Mouse (Mus musculus): ENCODE measurements around the gene Mbnl1. TPM values are rescaled to one million over a fixed set of nuclear protein-coding genes. Genes with fewer than 3 reads are reported as not detected.

Gene Mbnl1
- total and polyA plus RNA-seq, 3 experiments = 174 to 332 (median 249) TPM

- Histone ChIP-seq H3K9ac (ENCODE audit: insufficient read depth, low read depth) (no peak overlapping the region), H3K27ac (ENCODE audit: insufficient read depth, low read depth) (no peak overlapping the region), H3K9me3 (replicated peaks; ENCODE audit: low read length) (no peaks in the 10 kb centered on the region), H3K36me3 (replicated peaks in 1 of 2; ENCODE audit: control insufficient read depth in 1 of 2, insufficient read depth in 1 of 2, low read length in 1 of 2) (peaks cover 30 to 61% of the 10 kb centered on the region in 2 experiments), H3K27me3 (replicated peaks) (no peaks in the 10 kb centered on the region), H3K4me2 (ENCODE audit: insufficient read depth, low read depth, poor library complexity, severe bottlenecking) (no peak overlapping the region), H3K79me2 (replicated peaks; ENCODE audit: control insufficient read depth, extremely low read depth, insufficient read depth, poor library complexity, severe bottlenecking) (peaks cover 67% of the 10 kb centered on the region), H3K4me3 (replicated peaks in 1 of 3; ENCODE audit: low read depth in 2 of 3, low read length in 2 of 3, poor library complexity in 1 of 3) (no peak overlapping the region), H3K4me1 (ENCODE audit: control insufficient read depth in 1 of 2, insufficient read depth in 2 of 2) (peaks cover 3 to 49% of the 10 kb centered on the region in 2 experiments; a peak in 1 of 4 replicates)
- in situ Hi-C loops (cut with MboI; ENCODE audit: low pct_ligation_motif_present, low pct_unique_long_range_greater_than_20kb, low sequenced_read_pairs) = no loop called here
- TF ChIP-seq MAZ (IDR thresholded peaks at IDR 0.05; ENCODE audit: low read depth, low read length) = no peak
- TF ChIP-seq POLR2A (IDR thresholded peaks at IDR 0.05; ENCODE audit: low read depth, low read length) = 0 out of 2 replicates have a peak, but pooled peaks have one; percentile 20
- DNase-seq (ENCODE audit: extremely low read depth) = no peak
- dilution Hi-C loops (cut with MboI; ENCODE audit: extremely low pct_ligation_motif_present, extremely low pct_unique_long_range_greater_than_20kb, low sequenced_read_pairs) = no loop called here
These were observed 74.3 kb downstream of the Mbnl1 start for GRCm38 (mm10) chr3:60546904-60547303.

- no peak overlapping the region for H3K9ac ChIP-seq (ENCODE audit: insufficient read depth, low read depth)
- no peak overlapping the region for H3K27ac ChIP-seq (ENCODE audit: insufficient read depth, low read depth)
- H3K4me1 ChIP-seq (ENCODE audit: control insufficient read depth in 1 of 2, insufficient read depth in 2 of 2) = peaks cover 3 to 59% of the 10 kb centered on the region in 2 experiments; a peak in 3 of 4 replicates
- no peak for TF ChIP-seq IRF4 (IDR thresholded peaks at IDR 0.05; ENCODE audit: low read depth, low read length)
- no peak for TF ChIP-seq TCF12 (IDR thresholded peaks at IDR 0.05; ENCODE audit: low read depth, low read length)
- TF ChIP-seq USF1 (IDR thresholded peaks at IDR 0.05; ENCODE audit: low read depth, low read length) = no peak
- no peak for TF ChIP-seq MAX (IDR thresholded peaks at IDR 0.05; ENCODE audit: low read length)
- TF ChIP-seq MAZ (IDR thresholded peaks at IDR 0.05; ENCODE audit: low read depth, low read length) = no peak
- TF ChIP-seq NELFE (IDR thresholded peaks at IDR 0.05; ENCODE audit: low read depth, low read length) = no peak
- TF ChIP-seq E2F4 (IDR thresholded peaks at IDR 0.05; ENCODE audit: insufficient replicate concordance, low read depth, low read length) = no peak
- TF ChIP-seq PAX5 (IDR thresholded peaks at IDR 0.05; ENCODE audit: low read length) = no peak
- TF ChIP-seq MAFK (IDR thresholded peaks at IDR 0.05; ENCODE audit: insufficient replicate concordance, low read length) = no peak
- TF ChIP-seq JUN (IDR thresholded peaks at IDR 0.05; ENCODE audit: insufficient read depth, low read depth, low read length) = no peak
- no peak for TF ChIP-seq ZMIZ1 (IDR thresholded peaks at IDR 0.05; ENCODE audit: low read depth, low read length)
- TF ChIP-seq RAD21 (IDR thresholded peaks at IDR 0.05; ENCODE audit: low read depth, low read length) = no peak
- no peak for TF ChIP-seq MEF2A (IDR thresholded peaks at IDR 0.05; ENCODE audit: borderline replicate concordance, low read depth, low read length)
- TF ChIP-seq GABPA (IDR thresholded peaks at IDR 0.05; ENCODE audit: insufficient replicate concordance, low read depth, low read length) = no peak
- H3K36me3 ChIP-seq (replicated peaks in 1 of 2; ENCODE audit: control insufficient read depth in 1 of 2, insufficient read depth in 1 of 2, low read length in 1 of 2) = peaks cover 17 to 42% of the 10 kb centered on the region in 2 experiments
- no peak overlapping the region for H3K4me3 ChIP-seq (replicated peaks in 1 of 3; ENCODE audit: low read depth in 2 of 3, low read length in 2 of 3, poor library complexity in 1 of 3)
- H3K4me2 ChIP-seq (ENCODE audit: insufficient read depth, low read depth, poor library complexity, severe bottlenecking) = no peak overlapping the region
- dilution Hi-C loops (cut with MboI; ENCODE audit: extremely low pct_ligation_motif_present, extremely low pct_unique_long_range_greater_than_20kb, low sequenced_read_pairs) = no loop called here
- DNase-seq (ENCODE audit: extremely low read depth) = no peak
- no peaks in the 10 kb centered on the region for H3K9me3 ChIP-seq (replicated peaks; ENCODE audit: low read length)
- peaks cover 54% of the 10 kb centered on the region for H3K79me2 ChIP-seq (replicated peaks; ENCODE audit: control insufficient read depth, extremely low read depth, insufficient read depth, poor library complexity, severe bottlenecking)
- in situ Hi-C loops (cut with MboI; ENCODE audit: low pct_ligation_motif_present, low pct_unique_long_range_greater_than_20kb, low sequenced_read_pairs) = no loop called here
- no peaks in the 10 kb centered on the region for H3K27me3 ChIP-seq (replicated peaks)
These were observed 77.9 kb downstream of the Mbnl1 start for GRCm38 (mm10) chr3:60550492-60550891.

Data from CH12.LX (cell line).